Mouse (Mus musculus): ENCODE results near the gene Timm8a1. TPM values are rescaled to one million over a fixed set of nuclear protein-coding genes. Genes with fewer than 3 reads are reported as not detected.

The Timm8a1 gene
- polyA plus RNA-seq, 1 experiment, result 44.6 TPM

- Histone ChIP-seq H3ac (ENCODE audit: control insufficient read depth, insufficient read length, low read depth) (no peak overlapping the region), H3K4me3 (ENCODE audit: insufficient read depth, poor library complexity, severe bottlenecking) (no peak overlapping the region), H3K79me2 (ENCODE audit: control insufficient read depth, insufficient read depth) (no peaks in the 10 kb centered on the region), H3K27me3 (ENCODE audit: control insufficient read depth, insufficient read depth, insufficient read length) (no peaks in the 10 kb centered on the region), H3K79me3 (ENCODE audit: low read depth) (no peaks in the 10 kb centered on the region), H3K36me3 (ENCODE audit: control insufficient read depth, insufficient read depth) (no peaks in the 10 kb centered on the region)
- TF ChIP-seq FOSL1 (IDR thresholded peaks at IDR 0.05; ENCODE audit: insufficient read depth, low read length, poor library complexity, severe bottlenecking) (no peak), MAX (IDR thresholded peaks at IDR 0.05) (no peak), MYOG (IDR thresholded peaks at IDR 0.05; ENCODE audit: control insufficient read depth, extremely low read depth, insufficient read length) (no peak), USF1 (IDR thresholded peaks at IDR 0.05; ENCODE audit: low read depth) (no peak), CEBPB (IDR thresholded peaks at IDR 0.05; ENCODE audit: low read depth) (no peak), MYOD1 (IDR thresholded peaks at IDR 0.05; ENCODE audit: control insufficient read depth, insufficient read length, low read depth) (no peak)
Observed at GRCm38 (mm10) chrX:134523772-134524171, 17.9 kb downstream of the Timm8a1 start.

- H3K27me3 ChIP-seq (ENCODE audit: control insufficient read depth, insufficient read depth, insufficient read length), result no peaks in the 10 kb centered on the region
- no peak overlapping the region for H3K4me3 ChIP-seq (ENCODE audit: insufficient read depth, poor library complexity, severe bottlenecking)
- no peak for TF ChIP-seq MYOD1 (IDR thresholded peaks at IDR 0.05; ENCODE audit: control insufficient read depth, insufficient read length, low read depth)
- TF ChIP-seq FOSL1 (IDR thresholded peaks at IDR 0.05; ENCODE audit: insufficient read depth, low read length, poor library complexity, severe bottlenecking), result no peak
- no peak for TF ChIP-seq USF1 (IDR thresholded peaks at IDR 0.05; ENCODE audit: low read depth)
- TF ChIP-seq MAX (IDR thresholded peaks at IDR 0.05), result no peak
- no peak for TF ChIP-seq CTCF (IDR thresholded peaks at IDR 0.05; ENCODE audit: control insufficient read depth, insufficient read depth, insufficient read length)
- TF ChIP-seq MYOG (IDR thresholded peaks at IDR 0.05; ENCODE audit: control insufficient read depth, extremely low read depth, insufficient read length), result no peak
- no peak for TF ChIP-seq CEBPB (IDR thresholded peaks at IDR 0.05; ENCODE audit: low read depth)
- H3K36me3 ChIP-seq (ENCODE audit: control insufficient read depth, insufficient read depth), result no peaks in the 10 kb centered on the region
- H3ac ChIP-seq (ENCODE audit: control insufficient read depth, insufficient read length, low read depth), result no peak overlapping the region
- no peaks in the 10 kb centered on the region for H3K79me3 ChIP-seq (ENCODE audit: low read depth)
- no peaks in the 10 kb centered on the region for H3K79me2 ChIP-seq (ENCODE audit: control insufficient read depth, insufficient read depth)
Observed at GRCm38 (mm10) chrX:134509473-134509872, 32.2 kb downstream of the Timm8a1 start.

DNA sequence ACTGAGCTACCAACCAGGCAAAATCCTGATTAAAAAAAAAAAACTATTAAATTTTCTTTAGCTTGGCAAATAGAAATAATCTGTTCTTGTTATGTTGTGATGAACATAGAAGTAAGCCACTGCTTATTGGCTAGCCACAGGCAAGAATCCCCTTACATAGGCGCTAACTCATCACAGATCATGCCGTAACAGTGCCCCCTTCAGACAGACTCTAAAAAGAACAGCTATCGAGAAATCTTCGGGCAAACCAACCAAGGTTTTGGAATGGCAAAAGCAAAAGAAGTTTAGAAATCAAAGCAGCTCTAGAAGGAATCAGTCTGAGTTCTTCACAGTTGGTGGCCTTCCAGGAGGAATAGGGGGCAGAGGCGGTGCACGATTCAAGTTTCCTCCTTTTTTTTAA, 33.7 kb downstream of the Timm8a1 start:
- Histone ChIP-seq H3K79me2 (ENCODE audit: control insufficient read depth, insufficient read depth) (no peaks in the 10 kb centered on the region), H3ac (ENCODE audit: control insufficient read depth, insufficient read length, low read depth) (no peak overlapping the region), H3K36me3 (ENCODE audit: control insufficient read depth, insufficient read depth) (no peaks in the 10 kb centered on the region)

DNA sequence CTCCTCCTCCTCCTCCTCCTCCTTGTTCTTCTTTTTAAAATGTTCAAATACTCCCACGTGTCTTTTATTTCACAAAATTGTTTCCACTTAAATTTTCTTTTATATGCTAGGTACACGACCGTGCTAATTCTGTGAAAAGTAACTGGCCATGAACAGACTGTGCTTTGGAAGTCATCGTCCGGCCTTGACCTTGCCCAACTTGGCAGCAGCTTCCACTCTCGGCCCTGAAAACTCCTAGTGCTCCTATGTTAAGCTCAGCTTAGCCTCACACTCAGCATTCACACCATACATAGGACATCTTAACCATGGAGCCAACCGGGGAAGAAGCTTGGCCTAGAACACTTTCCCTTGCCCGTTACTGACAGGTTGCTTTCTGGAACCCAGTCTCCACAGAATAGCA, 41.0 kb downstream of the Timm8a1 start:
- Histone ChIP-seq H3ac (ENCODE audit: control insufficient read depth, insufficient read length, low read depth) (no peak overlapping the region), H3K79me3 (ENCODE audit: low read depth) (no peaks in the 10 kb centered on the region), H3K36me3 (ENCODE audit: control insufficient read depth, insufficient read depth) (no peaks in the 10 kb centered on the region), H3K79me2 (ENCODE audit: control insufficient read depth, insufficient read depth) (no peaks in the 10 kb centered on the region), H3K27me3 (ENCODE audit: control insufficient read depth, insufficient read depth, insufficient read length) (no peaks in the 10 kb centered on the region), H3K4me3 (ENCODE audit: insufficient read depth, poor library complexity, severe bottlenecking) (no peak overlapping the region)
- no peak for TF ChIP-seq FOSL1 (IDR thresholded peaks at IDR 0.05; ENCODE audit: insufficient read depth, low read length, poor library complexity, severe bottlenecking)
- no peak for TF ChIP-seq MYOG (IDR thresholded peaks at IDR 0.05; ENCODE audit: control insufficient read depth, extremely low read depth, insufficient read length)
- no peak for TF ChIP-seq CTCF (IDR thresholded peaks at IDR 0.05; ENCODE audit: control insufficient read depth, insufficient read depth, insufficient read length)
- no peak for TF ChIP-seq CEBPB (IDR thresholded peaks at IDR 0.05; ENCODE audit: low read depth)
- no peak for TF ChIP-seq MAX (IDR thresholded peaks at IDR 0.05)
- no peak for TF ChIP-seq USF1 (IDR thresholded peaks at IDR 0.05; ENCODE audit: low read depth)
- TF ChIP-seq MYOD1 (IDR thresholded peaks at IDR 0.05; ENCODE audit: control insufficient read depth, insufficient read length, low read depth), result no peak

More for the DNA sequence above, 33.7 kb downstream of the Timm8a1 start:
- Histone ChIP-seq H3K4me3 (ENCODE audit: insufficient read depth, poor library complexity, severe bottlenecking) (no peak overlapping the region), H3K79me3 (ENCODE audit: low read depth) (no peaks in the 10 kb centered on the region), H3K27me3 (ENCODE audit: control insufficient read depth, insufficient read depth, insufficient read length) (no peaks in the 10 kb centered on the region)
- TF ChIP-seq MYOG (IDR thresholded peaks at IDR 0.05; ENCODE audit: control insufficient read depth, extremely low read depth, insufficient read length), result no peak
- no peak for TF ChIP-seq CEBPB (IDR thresholded peaks at IDR 0.05; ENCODE audit: low read depth)
- TF ChIP-seq FOSL1 (IDR thresholded peaks at IDR 0.05; ENCODE audit: insufficient read depth, low read length, poor library complexity, severe bottlenecking), result no peak
- TF ChIP-seq MYOD1 (IDR thresholded peaks at IDR 0.05; ENCODE audit: control insufficient read depth, insufficient read length, low read depth), result no peak
- TF ChIP-seq CTCF (IDR thresholded peaks at IDR 0.05; ENCODE audit: control insufficient read depth, insufficient read depth, insufficient read length), result no peak
- TF ChIP-seq MAX (IDR thresholded peaks at IDR 0.05), result no peak
- TF ChIP-seq USF1 (IDR thresholded peaks at IDR 0.05; ENCODE audit: low read depth), result no peak

Other genes with a start within 250 kb of the Timm8a1 start
- 1.2 TPM for gene Tmem35a, start 246.6 kb downstream of the Timm8a1 start, polyA plus RNA-seq (2012; fragmentation: generic; extraction: Trizol)
- 10.8 TPM for gene Cenpi, start 233.8 kb downstream of the Timm8a1 start, polyA plus RNA-seq (2012; fragmentation: generic; extraction: Trizol)
- gene Drp2, start 137.3 kb downstream of the Timm8a1 start, polyA plus RNA-seq (2012; fragmentation: generic; extraction: Trizol), result 1.9 TPM
- gene Taf7l, start 65.4 kb downstream of the Timm8a1 start, polyA plus RNA-seq (2012; fragmentation: generic; extraction: Trizol), result not detected
- not detected for gene Btk, start 41.7 kb upstream of the Timm8a1 start, polyA plus RNA-seq (2012; fragmentation: generic; extraction: Trizol)
- gene Rpl36a, start 43.8 kb upstream of the Timm8a1 start, polyA plus RNA-seq (2012; fragmentation: generic; extraction: Trizol), result 1,745 TPM
- 6.4 TPM for gene Gla, start 59.3 kb upstream of the Timm8a1 start, polyA plus RNA-seq (2012; fragmentation: generic; extraction: Trizol)
- 26.2 TPM for gene Hnrnph2, start 59.3 kb upstream of the Timm8a1 start, polyA plus RNA-seq (2012; fragmentation: generic; extraction: Trizol)
- gene Armcx4, start 144.7 kb upstream of the Timm8a1 start, polyA plus RNA-seq (2012; fragmentation: generic; extraction: Trizol), result 2.7 TPM
- 2.7 TPM for gene Armcx1, start 176.1 kb upstream of the Timm8a1 start, polyA plus RNA-seq (2012; fragmentation: generic; extraction: Trizol)
- gene Armcx6, start 209.6 kb upstream of the Timm8a1 start, polyA plus RNA-seq (2012; fragmentation: generic; extraction: Trizol), result 6.0 TPM
- 14.0 TPM for gene Armcx3, start 214.7 kb upstream of the Timm8a1 start, polyA plus RNA-seq (2012; fragmentation: generic; extraction: Trizol)